Mouse (Mus musculus) G1E (cell line): ENCODE measurements around the gene Kmt2b.

Source experiments
- CTCF ChIP-seq: IDR thresholded peaks from 2 replicates; pipeline ENCODE4 v1.5.1; 2012; ENCODE audit warnings: low read depth, low read length, inconsistent platforms, mixed read lengths
- GATA1 ChIP-seq: IDR thresholded peaks from 2 replicates; pipeline ENCODE4 v1.6.1; 2012; ENCODE audit warnings: borderline replicate concordance, low read length, inconsistent platforms, mixed read lengths

GRCm38 (mm10) chr7:30526399-30526798 is 62.1 kb downstream of the Kmt2b start:
- TF ChIP-seq GATA1: no peak
- no peak for TF ChIP-seq CTCF
